Mouse (Mus musculus) midbrain, embryonic 11.5 days (tissue): ENCODE data around the gene Camkk1. TPM values are rescaled to one million over a fixed set of nuclear protein-coding genes. Genes with fewer than 3 reads are reported as not detected.

ENCODE experiments used
- ATAC-seq: fragments of 200-750 bp; cut with Nextera tagmentation; 2 replicates; pipeline ENCODE4 v1.8.0; 2017; ENCODE audit warnings: moderate TSS enrichment, moderate library complexity; ENCODE audit not compliant: low FRiP score
- DNase-seq: peaks from one replicate; pipeline ENCODE4 v3.0.0; 2015; ENCODE audit warnings: low spot score; ENCODE audit errors: missing footprints
- H3K27ac ChIP-seq: fragments of 300-500 bp; sonication (generic); 2 replicates; pipeline ENCODE4 v1.5.1; 2014; ENCODE audit warnings: low read depth, low read length
- H3K27me3 ChIP-seq: fragments of 300-500 bp; sonication (generic); 2 replicates; pipeline ENCODE4 v1.6.1; 2014; ENCODE audit warnings: mild to moderate bottlenecking, low read length, moderate library complexity, mixed read lengths; ENCODE audit not compliant: control insufficient read depth, insufficient read depth
- H3K36me3 ChIP-seq: fragments of 300-500 bp; sonication (generic); 2 replicates; pipeline ENCODE4 v1.6.1; 2014; ENCODE audit warnings: mild to moderate bottlenecking, low read length, moderate library complexity, mixed read lengths; ENCODE audit not compliant: control insufficient read depth, insufficient read depth
- H3K4me1 ChIP-seq: fragments of 300-500 bp; sonication (generic); 2 replicates; pipeline ENCODE4 v1.6.1; 2014; ENCODE audit warnings: low read length; ENCODE audit not compliant: control insufficient read depth, insufficient read depth
- H3K4me2 ChIP-seq: fragments of 300-500 bp; sonication (generic); 2 replicates; pipeline ENCODE4 v1.6.1; 2014; ENCODE audit warnings: mild to moderate bottlenecking, moderate library complexity
- H3K4me3 ChIP-seq: fragments of 300-500 bp; sonication (generic); 2 replicates; pipeline ENCODE4 v1.5.1; 2014; ENCODE audit warnings: low read depth, low read length
- H3K9ac ChIP-seq: fragments of 300-500 bp; sonication (generic); 2 replicates; pipeline ENCODE4 v1.6.1; 2014; ENCODE audit warnings: low read length
- H3K9me3 ChIP-seq: fragments of 300-500 bp; sonication (generic); 2 replicates; pipeline ENCODE4 v1.6.1; 2016; ENCODE audit warnings: low read length; ENCODE audit not compliant: control insufficient read depth
- WGBS: fragments of 180-500 bp; shearing (Covaris S2); extraction: QIAGEN DNeasy Blood & Tissue Kit; methylation state at CpG from one replicate; pipeline ENCODE4 v1.1.7; 2014; 5-methylcytosine and 5-hydroxymethylcytosine counted together
- polyA plus RNA-seq: library from polyadenylated mRNA; unstranded; fragments of >200 nt; fragmentation: Nextera tagmentation; extraction: Ambion mirVana; gene quantifications from 2 replicates; pipeline ENCODE4 v1.2.1, GENCODE M21; 2014

Gene Camkk1
- polyA plus RNA-seq, 1 experiment from 2014 or later = 4.2 TPM

- H3K4me3 ChIP-seq = no peak overlapping the region
- 72% methylated on average over 9 of the region's 9 CpGs for WGBS
These were observed 26.8 kb upstream of the Camkk1 start for GRCm38 (mm10) chr11:72991961-72992360.

GRCm38 (mm10) chr11:72996346-72996745 lies 22.5 kb upstream of the Camkk1 start:
- H3K27ac ChIP-seq = no peak overlapping the region
- H3K9me3 ChIP-seq = no peaks in the 10 kb centered on the region
- H3K27me3 ChIP-seq = no peaks in the 10 kb centered on the region
- WGBS = 93% methylated on average over 6 of the region's 6 CpGs
- DNase-seq (no peak), ATAC-seq (no peak)
- no peak overlapping the region for H3K4me2 ChIP-seq
- H3K9ac ChIP-seq = no peak overlapping the region
- no peaks in the 10 kb centered on the region for H3K4me1 ChIP-seq
- no peak overlapping the region for H3K4me3 ChIP-seq
- H3K36me3 ChIP-seq = no peaks in the 10 kb centered on the region

More at GRCm38 (mm10) chr11:72991961-72992360, 26.8 kb upstream of the Camkk1 start:
- Histone ChIP-seq H3K9ac (no peak overlapping the region), H3K27me3 (no peaks in the 10 kb centered on the region), H3K9me3 (no peaks in the 10 kb centered on the region), H3K4me2 (no peak overlapping the region), H3K27ac (no peak overlapping the region), H3K36me3 (no peaks in the 10 kb centered on the region), H3K4me1 (no peaks in the 10 kb centered on the region)
- no peak for ATAC-seq
- no peak for DNase-seq

GRCm38 (mm10) chr11:72996781-72997180 lies 22.0 kb upstream of the Camkk1 start:
- Histone ChIP-seq H3K27ac (no peak overlapping the region), H3K4me2 (no peak overlapping the region), H3K4me1 (no peaks in the 10 kb centered on the region), H3K9ac (no peak overlapping the region), H3K27me3 (no peaks in the 10 kb centered on the region), H3K36me3 (no peaks in the 10 kb centered on the region), H3K4me3 (no peak overlapping the region), H3K9me3 (no peaks in the 10 kb centered on the region)
- DNase-seq (no peak), ATAC-seq (no peak)
- 94% methylated on average over 2 of the region's 2 CpGs for WGBS

GRCm38 (mm10) chr11:72997529-72998326 lies 21.1 kb upstream of the Camkk1 start:
- WGBS = 75% methylated on average over 13 of the region's 13 CpGs
- Histone ChIP-seq H3K4me1 (no peaks in the 10 kb centered on the region), H3K4me2 (no peak overlapping the region), H3K4me3 (no peak overlapping the region), H3K27me3 (no peaks in the 10 kb centered on the region), H3K27ac (no peak overlapping the region), H3K9ac (no peak overlapping the region), H3K36me3 (no peaks in the 10 kb centered on the region), H3K9me3 (no peaks in the 10 kb centered on the region)
- no peak for DNase-seq
- no peak for ATAC-seq

- no peaks in the 10 kb centered on the region for H3K36me3 ChIP-seq
- no peaks in the 10 kb centered on the region for H3K27me3 ChIP-seq
- H3K9me3 ChIP-seq = no peaks in the 10 kb centered on the region
- H3K4me2 ChIP-seq = no peak within 1 kb of the TSS
- no peak for ATAC-seq
- no peak within 1 kb of the TSS for H3K4me3 ChIP-seq
- H3K4me1 ChIP-seq = no peaks in the 10 kb centered on the region
- WGBS = 57% methylated on average over 8 of the region's 8 CpGs
- DNase-seq = no peak
- H3K9ac ChIP-seq = no peak within 1 kb of the TSS
- H3K27ac ChIP-seq = no peak within 1 kb of the TSS
These were observed 20.0 kb upstream of the Camkk1 start, which contains the start of gene P2rx1 for GRCm38 (mm10) chr11:72998771-72999170. TSS of gene P2rx1 (plus strand) at chr11:72999103.

- no peak for DNase-seq
- Histone ChIP-seq H3K36me3 (no peaks in the 10 kb centered on the region), H3K27ac (no peak overlapping the region), H3K9me3 (no peaks in the 10 kb centered on the region), H3K4me2 (no peak overlapping the region), H3K9ac (no peak overlapping the region), H3K4me3 (no peak overlapping the region), H3K4me1 (no peaks in the 10 kb centered on the region), H3K27me3 (no peaks in the 10 kb centered on the region)
- no peak for ATAC-seq
- WGBS = 17% methylated on average over 6 of the region's 6 CpGs
These were observed 17.8 kb upstream of the Camkk1 start for GRCm38 (mm10) chr11:73001029-73001428.

- H3K27me3 ChIP-seq = no peaks in the 10 kb centered on the region
- DNase-seq (peak; percentile 92), ATAC-seq (peak; percentile 79)
- no peaks in the 10 kb centered on the region for H3K4me1 ChIP-seq
- no peaks in the 10 kb centered on the region for H3K9me3 ChIP-seq
- H3K27ac ChIP-seq = no peak overlapping the region
- no peak overlapping the region for H3K4me3 ChIP-seq
- H3K9ac ChIP-seq = no peak overlapping the region
- H3K36me3 ChIP-seq = no peaks in the 10 kb centered on the region
- no peak overlapping the region for H3K4me2 ChIP-seq
- 2% methylated on average over 2 of the region's 2 CpGs for WGBS
These were observed 12.4 kb upstream of the Camkk1 start for GRCm38 (mm10) chr11:73006377-73006776.

- Histone ChIP-seq H3K27me3 (no peaks in the 10 kb centered on the region), H3K4me2 (no peak overlapping the region), H3K9me3 (no peaks in the 10 kb centered on the region), H3K4me1 (no peaks in the 10 kb centered on the region), H3K36me3 (no peaks in the 10 kb centered on the region), H3K27ac (no peak overlapping the region), H3K4me3 (no peak overlapping the region), H3K9ac (no peak overlapping the region)
- peak; percentile 33 for DNase-seq
- WGBS = 93% methylated on average over 3 of the region's 3 CpGs
- ATAC-seq = no peak
These were observed 11.7 kb upstream of the Camkk1 start for GRCm38 (mm10) chr11:73007113-73007512.

GRCm38 (mm10) chr11:73007698-73008481 lies 10.9 kb upstream of the Camkk1 start:
- DNase-seq = peak; percentile 62

More at GRCm38 (mm10) chr11:73007698-73008481, 10.9 kb upstream of the Camkk1 start:
- no peak overlapping the region for H3K4me3 ChIP-seq
- no peak for ATAC-seq
- H3K4me1 ChIP-seq = no peaks in the 10 kb centered on the region
- H3K36me3 ChIP-seq = no peaks in the 10 kb centered on the region
- H3K4me2 ChIP-seq = no peak overlapping the region
- H3K27me3 ChIP-seq = no peaks in the 10 kb centered on the region
- no peak overlapping the region for H3K9ac ChIP-seq
- H3K27ac ChIP-seq = no peak overlapping the region
- H3K9me3 ChIP-seq = no peaks in the 10 kb centered on the region
- WGBS = 70% methylated on average over 11 of the region's 11 CpGs
